Mouse (Mus musculus): ENCODE results near the gene Anks1. TPM values are rescaled to one million over a fixed set of nuclear protein-coding genes. Genes with fewer than 3 reads are reported as not detected.
A peak's percentile ranks its signal among the peaks of the same experiment; 100 is the strongest.

Gene Anks1
- polyA plus RNA-seq, 1 experiment from 2014 or later: 43.6 TPM

GRCm38 (mm10) chr17:28012851-28013250, 103.7 kb downstream of the Anks1 start:
- H3K4me2 ChIP-seq (replicated peaks; ENCODE audit: low read depth, low read length): no peak overlapping the region; the same call in 1 of the 2 replicates
- no peaks in the 10 kb centered on the region for H3K27me3 ChIP-seq (ENCODE audit: control insufficient read depth, insufficient read depth, low read length)
- peak overlapping the region; percentile 11; the same call in 1 of the 2 replicates for H3K27ac ChIP-seq (ENCODE audit: low read depth, low read length)
- H3K9me3 ChIP-seq (ENCODE audit: control insufficient read depth, low read length): no peaks in the 10 kb centered on the region
- H3K4me3 ChIP-seq (ENCODE audit: low read depth, low read length): no peak overlapping the region
- no peak overlapping the region for H3K9ac ChIP-seq (ENCODE audit: low read depth, low read length)
- DNase-seq (ENCODE audit: low spot score) (no peak), ATAC-seq (ENCODE audit: low FRiP score) (no peak)
- peaks cover 13% of the 10 kb centered on the region for H3K4me1 ChIP-seq (replicated peaks; ENCODE audit: control insufficient read depth, insufficient read depth, low read length)
- WGBS: 77% methylated on average over 6 of the region's 6 CpGs
- no peaks in the 10 kb centered on the region for H3K36me3 ChIP-seq (ENCODE audit: control insufficient read depth, insufficient read depth, low read length)

- peaks cover 9% of the 10 kb centered on the region for H3K4me1 ChIP-seq (replicated peaks; ENCODE audit: control insufficient read depth, insufficient read depth, low read length)
These were observed 104.3 kb downstream of the Anks1 start for GRCm38 (mm10) chr17:28013259-28013875.

GRCm38 (mm10) chr17:28014449-28014848, 105.3 kb downstream of the Anks1 start:
- Histone ChIP-seq H3K9me3 (ENCODE audit: control insufficient read depth, low read length) (no peaks in the 10 kb centered on the region), H3K4me3 (ENCODE audit: low read depth, low read length) (no peak overlapping the region), H3K27me3 (ENCODE audit: control insufficient read depth, insufficient read depth, low read length) (no peaks in the 10 kb centered on the region), H3K4me2 (replicated peaks; ENCODE audit: low read depth, low read length) (no peak overlapping the region), H3K9ac (ENCODE audit: low read depth, low read length) (no peak overlapping the region), H3K4me1 (replicated peaks; ENCODE audit: control insufficient read depth, insufficient read depth, low read length) (peaks cover 15% of the 10 kb centered on the region), H3K36me3 (ENCODE audit: control insufficient read depth, insufficient read depth, low read length) (no peaks in the 10 kb centered on the region), H3K27ac (ENCODE audit: low read depth, low read length) (no peak overlapping the region)
- no peak for ATAC-seq (ENCODE audit: low FRiP score)
- 81% methylated on average over 4 of the region's 4 CpGs for WGBS
- DNase-seq (ENCODE audit: low spot score): no peak

More at GRCm38 (mm10) chr17:28013259-28013875, 104.3 kb downstream of the Anks1 start:
- Histone ChIP-seq H3K4me2 (replicated peaks; ENCODE audit: low read depth, low read length) (no peak overlapping the region; the same call in 1 of the 2 replicates), H3K27ac (ENCODE audit: low read depth, low read length) (peak overlapping the region; percentile 11; the same call in 1 of the 2 replicates), H3K36me3 (ENCODE audit: control insufficient read depth, insufficient read depth, low read length) (no peaks in the 10 kb centered on the region), H3K9me3 (ENCODE audit: control insufficient read depth, low read length) (no peaks in the 10 kb centered on the region), H3K27me3 (ENCODE audit: control insufficient read depth, insufficient read depth, low read length) (no peaks in the 10 kb centered on the region), H3K4me3 (ENCODE audit: low read depth, low read length) (no peak overlapping the region), H3K9ac (ENCODE audit: low read depth, low read length) (no peak overlapping the region)
- 17% methylated on average over 12 of the region's 12 CpGs for WGBS
- DNase-seq (ENCODE audit: low spot score) (peak; percentile 83), ATAC-seq (ENCODE audit: low FRiP score) (peak; percentile 86)

GRCm38 (mm10) chr17:28015068-28015730, 106.1 kb downstream of the Anks1 start:
- WGBS: 81% methylated on average over 17 of the region's 17 CpGs

GRCm38 (mm10) chr17:28016056-28016797, 107.1 kb downstream of the Anks1 start:
- Histone ChIP-seq H3K36me3 (ENCODE audit: control insufficient read depth, insufficient read depth, low read length) (no peaks in the 10 kb centered on the region), H3K4me1 (replicated peaks; ENCODE audit: control insufficient read depth, insufficient read depth, low read length) (peaks cover 22% of the 10 kb centered on the region), H3K9me3 (ENCODE audit: control insufficient read depth, low read length) (no peaks in the 10 kb centered on the region), H3K9ac (ENCODE audit: low read depth, low read length) (no peak overlapping the region), H3K27me3 (ENCODE audit: control insufficient read depth, insufficient read depth, low read length) (no peaks in the 10 kb centered on the region), H3K4me3 (ENCODE audit: low read depth, low read length) (no peak overlapping the region), H3K27ac (ENCODE audit: low read depth, low read length) (no peak overlapping the region; the same call in 1 of the 2 replicates), H3K4me2 (replicated peaks; ENCODE audit: low read depth, low read length) (no peak overlapping the region)
- ATAC-seq (ENCODE audit: low FRiP score) (no peak), DNase-seq (ENCODE audit: low spot score) (no peak)
- WGBS: 84% methylated on average over 8 of the region's 8 CpGs

More at GRCm38 (mm10) chr17:28015068-28015730, 106.1 kb downstream of the Anks1 start:
- no peaks in the 10 kb centered on the region for H3K27me3 ChIP-seq (ENCODE audit: control insufficient read depth, insufficient read depth, low read length)
- DNase-seq (ENCODE audit: low spot score): no peak
- H3K9me3 ChIP-seq (ENCODE audit: control insufficient read depth, low read length): no peaks in the 10 kb centered on the region
- no peaks in the 10 kb centered on the region for H3K36me3 ChIP-seq (ENCODE audit: control insufficient read depth, insufficient read depth, low read length)
- no peak for ATAC-seq (ENCODE audit: low FRiP score)
- no peak overlapping the region for H3K4me3 ChIP-seq (ENCODE audit: low read depth, low read length)
- H3K4me2 ChIP-seq (replicated peaks; ENCODE audit: low read depth, low read length): no peak overlapping the region
- no peak overlapping the region for H3K9ac ChIP-seq (ENCODE audit: low read depth, low read length)
- peaks cover 22% of the 10 kb centered on the region for H3K4me1 ChIP-seq (replicated peaks; ENCODE audit: control insufficient read depth, insufficient read depth, low read length)
- no peak overlapping the region for H3K27ac ChIP-seq (ENCODE audit: low read depth, low read length)

- no peak overlapping the region for H3K4me2 ChIP-seq (replicated peaks; ENCODE audit: low read depth, low read length)
- H3K36me3 ChIP-seq (ENCODE audit: control insufficient read depth, insufficient read depth, low read length): no peaks in the 10 kb centered on the region
- ATAC-seq (ENCODE audit: low FRiP score): no peak
- DNase-seq (ENCODE audit: low spot score): no peak
- H3K27me3 ChIP-seq (ENCODE audit: control insufficient read depth, insufficient read depth, low read length): no peaks in the 10 kb centered on the region
- peak overlapping the region; percentile 2; the same call in 1 of the 2 replicates for H3K27ac ChIP-seq (ENCODE audit: low read depth, low read length)
- H3K4me3 ChIP-seq (ENCODE audit: low read depth, low read length): no peak overlapping the region
- WGBS: 50% methylated on average over 6 of the region's 6 CpGs
- H3K4me1 ChIP-seq (replicated peaks; ENCODE audit: control insufficient read depth, insufficient read depth, low read length): peaks cover 19% of the 10 kb centered on the region
- no peak overlapping the region for H3K9ac ChIP-seq (ENCODE audit: low read depth, low read length)
- no peaks in the 10 kb centered on the region for H3K9me3 ChIP-seq (ENCODE audit: control insufficient read depth, low read length)
These were observed 109.2 kb downstream of the Anks1 start for GRCm38 (mm10) chr17:28018344-28018743.

- no peak overlapping the region; the same call in 1 of the 2 replicates for H3K27ac ChIP-seq (ENCODE audit: low read depth, low read length)
- DNase-seq (ENCODE audit: low spot score) (no peak), ATAC-seq (ENCODE audit: low FRiP score) (no peak)
- 59% methylated on average over 11 of the region's 11 CpGs for WGBS
- H3K36me3 ChIP-seq (ENCODE audit: control insufficient read depth, insufficient read depth, low read length): no peaks in the 10 kb centered on the region
- H3K4me3 ChIP-seq (ENCODE audit: low read depth, low read length): no peak overlapping the region
- H3K27me3 ChIP-seq (ENCODE audit: control insufficient read depth, insufficient read depth, low read length): no peaks in the 10 kb centered on the region
- H3K4me2 ChIP-seq (replicated peaks; ENCODE audit: low read depth, low read length): no peak overlapping the region
- peaks cover 19% of the 10 kb centered on the region for H3K4me1 ChIP-seq (replicated peaks; ENCODE audit: control insufficient read depth, insufficient read depth, low read length)
- H3K9ac ChIP-seq (ENCODE audit: low read depth, low read length): no peak overlapping the region
- H3K9me3 ChIP-seq (ENCODE audit: control insufficient read depth, low read length): no peaks in the 10 kb centered on the region
These were observed 109.7 kb downstream of the Anks1 start for GRCm38 (mm10) chr17:28018776-28019175.

- no peak for DNase-seq (ENCODE audit: low spot score)
- Histone ChIP-seq H3K27me3 (ENCODE audit: control insufficient read depth, insufficient read depth, low read length) (no peaks in the 10 kb centered on the region), H3K4me1 (replicated peaks; ENCODE audit: control insufficient read depth, insufficient read depth, low read length) (peaks cover 19% of the 10 kb centered on the region), H3K36me3 (ENCODE audit: control insufficient read depth, insufficient read depth, low read length) (no peaks in the 10 kb centered on the region), H3K4me3 (ENCODE audit: low read depth, low read length) (no peak overlapping the region), H3K9me3 (ENCODE audit: control insufficient read depth, low read length) (no peaks in the 10 kb centered on the region), H3K9ac (ENCODE audit: low read depth, low read length) (no peak overlapping the region), H3K4me2 (replicated peaks; ENCODE audit: low read depth, low read length) (no peak overlapping the region), H3K27ac (ENCODE audit: low read depth, low read length) (peak overlapping the region; percentile 47)
- ATAC-seq (ENCODE audit: low FRiP score): no peak
- 74% methylated on average over 21 of the region's 21 CpGs for WGBS
These were observed 110.9 kb downstream of the Anks1 start for GRCm38 (mm10) chr17:28019785-28020696.
